Mouse (Mus musculus): ENCODE results near the gene Mier3.

Mier3 gene

GRCm38 (mm10) chr13:111685751-111686462 lies 5.1 kb downstream of the Mier3 start:
- in situ Hi-C loops (cut with MboI; ENCODE audit: low pct_unique_long_range_greater_than_20kb in 1 of 2, low sequenced_read_pairs in 2 of 2, unreplicated experiment in 1 of 2) = no loop called here

DNA sequence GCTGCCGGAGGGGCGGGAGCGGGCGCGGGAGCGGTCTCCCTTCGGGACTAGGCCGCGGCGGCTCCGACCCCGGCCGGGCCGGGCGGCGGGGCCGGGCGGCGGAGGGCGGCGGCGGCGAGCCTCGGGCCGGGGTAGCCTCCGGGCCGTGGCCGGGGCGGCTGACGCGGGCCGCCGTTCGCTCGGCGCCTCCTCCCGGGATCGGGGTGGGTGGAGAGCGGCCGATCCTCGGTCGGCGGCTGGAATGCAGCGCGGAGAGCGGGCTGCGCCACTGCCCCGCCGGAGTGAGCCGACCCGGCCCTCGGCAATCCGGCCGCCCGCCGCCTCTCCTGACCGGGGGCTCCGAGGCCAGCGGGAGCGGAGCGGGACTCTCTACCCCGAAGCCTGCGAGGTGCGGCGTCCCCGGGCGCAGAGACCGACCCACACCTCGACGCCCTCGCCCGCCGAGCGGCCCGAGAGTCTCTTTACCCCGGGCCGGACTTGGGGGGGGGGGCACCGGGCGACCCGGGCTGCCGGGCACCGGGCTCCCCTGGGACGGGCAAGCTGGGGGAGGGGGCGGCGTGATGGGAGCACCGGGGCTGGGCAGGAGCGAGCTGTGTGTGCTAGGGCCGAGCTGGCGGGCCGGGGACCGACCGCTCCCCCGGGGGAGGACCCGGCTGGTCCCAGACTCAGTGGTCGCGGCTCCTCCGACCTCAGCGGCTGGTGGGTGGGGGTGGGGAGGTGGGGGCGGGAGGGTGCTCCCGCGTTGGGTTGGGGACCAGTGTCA lies 5.9 kb downstream of the Mier3 start:
- in situ Hi-C loops (cut with MboI; ENCODE audit: low pct_unique_long_range_greater_than_20kb in 1 of 2, low sequenced_read_pairs in 2 of 2, unreplicated experiment in 1 of 2) = no loop called here

DNA sequence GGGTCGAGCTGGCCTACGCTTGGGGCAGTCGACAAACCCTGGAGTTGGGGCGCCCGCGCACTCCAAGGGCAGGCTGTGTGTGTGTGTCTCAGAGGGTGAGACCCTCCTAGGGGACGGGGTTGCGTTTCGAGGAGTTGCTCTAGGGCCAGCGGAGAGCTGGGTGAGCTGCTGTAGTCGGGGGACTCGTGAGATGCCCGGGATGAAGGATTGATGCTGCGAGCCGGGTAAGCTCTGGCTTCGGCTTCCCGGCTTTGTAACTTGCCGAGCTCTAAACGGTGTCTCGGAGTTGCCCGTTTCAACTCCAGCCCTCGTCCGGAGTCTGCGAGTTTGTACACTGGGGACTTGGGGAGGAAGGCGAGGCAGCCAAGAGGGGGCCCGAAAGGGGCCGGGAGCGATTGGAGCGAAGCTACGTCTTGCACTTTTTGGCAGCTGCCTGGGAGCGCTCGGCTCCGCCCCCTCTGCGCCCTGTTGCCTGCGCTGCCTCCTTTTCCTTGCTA lies 6.6 kb downstream of the Mier3 start:
- in situ Hi-C loops (cut with MboI; ENCODE audit: low pct_unique_long_range_greater_than_20kb in 1 of 2, low sequenced_read_pairs in 2 of 2, unreplicated experiment in 1 of 2) = no loop called here

DNA sequence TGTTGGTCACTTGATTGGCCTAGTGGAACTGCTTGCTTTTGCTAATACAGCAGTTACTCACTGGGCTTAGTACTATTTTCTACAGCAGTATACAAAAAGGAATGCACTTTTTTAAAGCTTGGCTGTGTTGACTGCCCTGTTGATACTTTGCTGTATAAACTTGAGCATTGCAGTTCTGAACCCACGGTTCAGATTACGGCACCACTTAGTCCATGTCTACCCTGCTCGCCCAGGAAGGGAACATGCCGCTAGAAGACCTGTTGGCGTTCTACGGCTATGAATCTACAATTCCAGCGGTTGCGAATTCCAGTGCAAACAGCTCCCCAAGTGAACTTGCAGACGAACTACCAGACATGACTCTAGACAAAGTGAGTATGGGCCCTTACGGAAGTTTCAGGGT lies 22.6 kb downstream of the Mier3 start:
- in situ Hi-C loops (cut with MboI; ENCODE audit: low pct_unique_long_range_greater_than_20kb in 1 of 2, low sequenced_read_pairs in 2 of 2, unreplicated experiment in 1 of 2) = loop anchor here in 1 of 2 experiments (25.0 kb wide), 1 partner anchor 216 kb away; the partner anchor contains the start of gene Gpbp1

DNA sequence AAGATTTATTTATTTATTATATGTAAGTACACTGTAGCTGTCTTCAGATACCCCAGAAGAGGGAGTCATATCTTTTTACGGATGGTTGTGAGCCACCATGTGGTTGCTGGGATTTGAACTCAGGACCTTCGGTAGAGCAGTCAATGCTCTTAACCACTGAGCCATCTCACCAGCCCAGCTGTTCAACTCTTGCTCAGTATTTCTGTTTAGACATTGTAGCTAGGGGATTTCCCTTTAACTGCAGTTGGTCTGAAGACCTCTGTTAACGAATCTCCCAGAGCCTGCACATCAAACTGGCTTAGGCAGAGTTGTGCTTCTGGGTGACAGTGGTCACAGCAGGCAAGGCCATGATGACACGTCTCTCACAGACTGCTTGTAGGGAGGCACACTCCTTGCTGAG lies 23.2 kb downstream of the Mier3 start:
- in situ Hi-C loops (cut with MboI; ENCODE audit: low pct_unique_long_range_greater_than_20kb in 1 of 2, low sequenced_read_pairs in 2 of 2, unreplicated experiment in 1 of 2) = loop anchor here in 1 of 2 experiments (25.0 kb wide), 1 partner anchor 217 kb away; the partner anchor contains the start of gene Gpbp1

GRCm38 (mm10) chr13:111710531-111710930 lies 29.8 kb downstream of the Mier3 start:
- in situ Hi-C loops (cut with MboI; ENCODE audit: low pct_unique_long_range_greater_than_20kb in 1 of 2, low sequenced_read_pairs in 2 of 2, unreplicated experiment in 1 of 2) = loop anchor here in 1 of 2 experiments (25.0 kb wide), 1 partner anchor 223 kb away; the partner anchor contains the start of gene Gpbp1

GRCm38 (mm10) chr13:111719726-111720125 lies 38.9 kb downstream of the Mier3 start:
- in situ Hi-C loops (cut with MboI; ENCODE audit: low pct_unique_long_range_greater_than_20kb in 1 of 2, low sequenced_read_pairs in 2 of 2, unreplicated experiment in 1 of 2) = loop anchor here in 1 of 2 experiments (25.0 kb wide), 1 partner anchor 232 kb away; the partner anchor contains the start of gene Gpbp1

GRCm38 (mm10) chr13:111724811-111725164 lies 44.0 kb downstream of the Mier3 start:
- in situ Hi-C loops (cut with MboI; ENCODE audit: low pct_unique_long_range_greater_than_20kb in 1 of 2, low sequenced_read_pairs in 2 of 2, unreplicated experiment in 1 of 2) = loop anchor here in 1 of 2 experiments (25.0 kb wide), 1 partner anchor 237 kb away; the partner anchor contains the start of gene Gpbp1

- in situ Hi-C loops (cut with MboI; ENCODE audit: low pct_unique_long_range_greater_than_20kb in 1 of 2, low sequenced_read_pairs in 2 of 2, unreplicated experiment in 1 of 2) = no loop called here
Measured at GRCm38 (mm10) chr13:111725165-111726077, 44.6 kb downstream of the Mier3 start.

GRCm38 (mm10) chr13:111726898-111727297 lies 46.1 kb downstream of the Mier3 start:
- in situ Hi-C loops (cut with MboI; ENCODE audit: low pct_unique_long_range_greater_than_20kb in 1 of 2, low sequenced_read_pairs in 2 of 2, unreplicated experiment in 1 of 2) = no loop called here

DNA sequence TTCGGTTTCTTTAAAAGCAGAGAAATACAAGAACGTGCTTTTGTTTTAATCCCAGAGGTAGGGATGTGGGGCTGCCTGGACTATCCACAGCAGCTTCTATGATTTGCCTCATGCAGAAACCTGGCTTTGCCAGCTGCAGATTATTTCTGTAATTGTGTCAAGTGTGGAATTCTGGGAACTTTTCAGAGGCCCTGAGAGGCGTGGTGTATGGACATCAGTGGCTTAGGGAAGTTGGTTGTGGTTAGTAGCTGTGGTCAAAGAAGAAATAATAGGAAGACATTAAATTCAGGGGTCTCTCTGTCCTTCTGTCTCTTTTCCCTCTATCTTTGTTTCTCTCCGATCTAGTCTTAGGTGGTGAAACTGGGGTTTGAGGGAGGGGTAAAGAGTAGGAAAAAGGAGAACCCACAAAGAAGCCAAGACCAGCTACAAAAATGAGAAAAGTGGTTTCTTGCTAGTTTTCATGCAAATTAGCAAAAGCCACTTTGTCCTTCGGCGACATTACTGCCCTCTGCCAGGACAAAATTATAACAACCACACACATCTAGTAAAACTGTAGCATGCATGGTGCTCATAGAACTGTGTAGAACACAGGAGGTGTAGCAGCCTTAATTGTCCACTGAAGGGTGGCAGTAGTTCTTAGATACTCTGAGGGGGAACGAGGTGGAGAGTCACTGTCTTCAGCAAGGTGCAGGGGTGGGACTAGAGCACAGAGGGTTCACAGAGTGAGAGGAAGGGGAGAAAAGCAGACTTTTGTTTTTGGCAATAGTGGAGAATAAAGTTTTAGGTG lies 60.6 kb downstream of the Mier3 start:
- in situ Hi-C loops (cut with MboI; ENCODE audit: low pct_unique_long_range_greater_than_20kb in 1 of 2, low sequenced_read_pairs in 2 of 2, unreplicated experiment in 1 of 2) = no loop called here

GRCm38 (mm10) chr13:111741991-111742615 lies 61.3 kb downstream of the Mier3 start:
- in situ Hi-C loops (cut with MboI; ENCODE audit: low pct_unique_long_range_greater_than_20kb in 1 of 2, low sequenced_read_pairs in 2 of 2, unreplicated experiment in 1 of 2) = no loop called here

- in situ Hi-C loops (cut with MboI; ENCODE audit: low pct_unique_long_range_greater_than_20kb in 1 of 2, low sequenced_read_pairs in 2 of 2, unreplicated experiment in 1 of 2) = no loop called here
Measured at GRCm38 (mm10) chr13:111744233-111745000, 63.6 kb downstream of the Mier3 start.

DNA sequence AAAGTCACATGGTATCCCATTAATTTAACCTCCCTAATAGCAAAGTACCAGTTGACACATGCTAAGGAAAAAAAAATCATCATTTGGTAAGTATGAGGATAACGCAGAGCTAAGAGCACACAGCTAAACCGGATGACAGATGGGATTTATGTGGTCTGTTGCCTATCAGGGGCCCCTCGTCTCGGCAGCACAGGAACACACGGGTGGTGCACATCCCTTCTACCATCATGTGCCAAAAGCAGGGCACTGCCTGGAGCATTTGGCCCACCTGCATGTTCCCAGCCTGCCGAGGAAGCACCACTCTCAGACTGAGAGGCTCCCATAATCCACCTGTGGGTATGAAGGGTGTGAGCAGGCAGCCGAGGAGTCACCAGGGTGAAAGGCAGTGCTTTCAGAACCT lies 64.4 kb downstream of the Mier3 start:
- in situ Hi-C loops (cut with MboI; ENCODE audit: low pct_unique_long_range_greater_than_20kb in 1 of 2, low sequenced_read_pairs in 2 of 2, unreplicated experiment in 1 of 2) = loop anchor here in 1 of 2 experiments (5.0 kb wide), 1 partner anchor 183 kb away; no protein-coding TSS in a partner anchor

DNA sequence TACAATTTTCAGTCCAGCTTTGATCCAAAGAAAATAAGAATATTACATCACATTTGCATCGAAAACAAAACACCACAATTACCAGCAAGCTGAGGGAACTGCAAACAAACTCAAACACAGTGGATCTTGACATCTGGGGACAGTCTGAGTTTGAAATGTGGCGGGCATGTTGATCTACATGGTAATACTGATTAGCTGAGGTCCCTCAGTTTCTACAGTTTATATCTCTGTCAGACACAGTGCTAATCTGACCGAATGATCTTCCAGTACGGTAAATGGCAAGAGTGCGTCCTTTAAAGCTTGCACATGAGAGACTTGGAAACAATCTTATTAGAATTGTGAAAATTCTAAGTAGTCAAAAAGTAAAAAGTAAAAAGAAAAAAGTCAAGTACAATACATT lies 66.1 kb downstream of the Mier3 start:
- in situ Hi-C loops (cut with MboI; ENCODE audit: low pct_unique_long_range_greater_than_20kb in 1 of 2, low sequenced_read_pairs in 2 of 2, unreplicated experiment in 1 of 2) = loop anchor here in 1 of 2 experiments (5.0 kb wide), 1 partner anchor 185 kb away; no protein-coding TSS in a partner anchor

DNA sequence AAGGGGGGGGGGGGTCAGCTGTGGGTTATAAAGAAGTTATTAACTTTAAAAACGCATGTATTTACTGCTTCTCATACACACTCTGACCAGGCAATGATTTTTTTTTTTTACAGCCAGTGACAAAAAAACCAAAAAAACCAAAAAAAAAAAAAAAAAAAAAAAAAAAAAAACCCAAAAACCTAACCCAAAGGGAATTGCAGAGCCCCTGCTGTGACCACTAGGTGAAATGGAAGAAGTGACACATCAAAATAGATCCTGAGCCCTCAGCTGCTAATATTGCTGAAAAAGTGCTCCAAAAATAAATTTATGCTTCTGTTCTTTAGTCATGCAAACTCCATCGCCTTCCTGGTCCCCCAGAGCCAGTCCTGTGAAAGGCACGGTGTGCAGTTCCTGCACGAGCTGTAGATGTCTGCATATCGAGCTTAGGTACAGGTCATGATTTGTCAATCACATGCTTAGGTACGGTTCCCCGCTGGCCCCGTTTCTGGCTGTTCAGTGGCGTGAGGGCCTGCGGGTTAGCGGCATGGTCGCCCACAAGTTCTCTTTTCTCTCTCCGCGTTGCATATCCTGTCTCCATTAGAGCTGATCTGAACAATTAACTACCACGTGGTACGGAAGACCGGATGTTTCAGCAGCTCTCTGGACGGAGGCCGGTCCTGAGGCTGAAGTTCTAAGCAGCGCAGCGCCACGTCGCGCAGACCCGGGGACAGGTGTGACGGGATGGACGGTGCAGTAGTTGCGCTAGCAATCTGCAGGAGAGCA lies 67.7 kb downstream of the Mier3 start:
- in situ Hi-C loops (cut with MboI; ENCODE audit: low pct_unique_long_range_greater_than_20kb in 1 of 2, low sequenced_read_pairs in 2 of 2, unreplicated experiment in 1 of 2) = loop anchor here in 1 of 2 experiments (5.0 kb wide), 1 partner anchor 186 kb away; no protein-coding TSS in a partner anchor
